Mouse (Mus musculus) hindbrain, embryonic 10.5 days (tissue): ENCODE measurements around the gene Grk6. TPM values are rescaled to one million over a fixed set of nuclear protein-coding genes. Genes with fewer than 3 reads are reported as not detected.
"Not testable (repeated sequence)": the region's sequence is repeated elsewhere in the genome, so short reads cannot be mapped to it uniquely, and the experiment has no call there.

Experiments
- DNase-seq: peaks from one replicate; pipeline ENCODE4 v3.0.0-alpha.2; 2017; ENCODE audit warnings: low spot score
- H3K27ac ChIP-seq: fragments of 300-500 bp; sonication (generic); 2 replicates; pipeline ENCODE4 v1.5.1; 2016; ENCODE audit warnings: mild to moderate bottlenecking, moderate library complexity
- H3K27me3 ChIP-seq: fragments of 300-500 bp; sonication (generic); 2 replicates; pipeline ENCODE4 v1.6.1; 2016; ENCODE audit warnings: mild to moderate bottlenecking; ENCODE audit not compliant: poor library complexity, insufficient read depth, severe bottlenecking
- H3K36me3 ChIP-seq: fragments of 300-500 bp; sonication (generic); 2 replicates; pipeline ENCODE4 v1.6.1; 2016; ENCODE audit warnings: mild to moderate bottlenecking, moderate library complexity
- H3K4me1 ChIP-seq: fragments of 300-500 bp; sonication (generic); replicated peaks from 2 replicates; pipeline ENCODE4 v1.6.1; 2016; ENCODE audit warnings: mild to moderate bottlenecking
- H3K4me3 ChIP-seq: fragments of 300-500 bp; sonication (generic); 2 replicates; pipeline ENCODE4 v1.5.1; 2016; ENCODE audit warnings: mild to moderate bottlenecking, moderate library complexity
- H3K9me3 ChIP-seq: fragments of 300-500 bp; sonication (generic); 2 replicates; pipeline ENCODE4 v1.6.1; 2016; ENCODE audit warnings: mild to moderate bottlenecking, moderate library complexity
- WGBS: fragments of 180-500 bp; shearing (Covaris S2); methylation state at CpG from one replicate; pipeline ENCODE4 v1.1.7; 2016; 5-methylcytosine and 5-hydroxymethylcytosine counted together
- polyA plus RNA-seq: library from polyadenylated mRNA; unstranded; fragments of >200 nt; fragmentation: Nextera tagmentation; extraction: Ambion mirVana; gene quantifications from 2 replicates; pipeline ENCODE4 v1.2.1, GENCODE M21; 2016

Grk6 gene
- polyA plus RNA-seq, 1 experiment from 2014 or later = 51.5 TPM

GRCm38 (mm10) chr13:55437111-55437629 is 7.7 kb upstream of the Grk6 start:
- H3K27me3 ChIP-seq = not testable (repeated sequence)
- 87% methylated on average over 15 of the region's 15 CpGs for whole genome bisulfite sequencing

GRCm38 (mm10) chr13:55443799-55444285 is 1.0 kb upstream of the Grk6 start:
- 45% methylated on average over 9 of the region's 9 CpGs for whole genome bisulfite sequencing
- Histone ChIP-seq H3K27ac (peak overlapping the region; percentile 96), H3K27me3 (no peaks in the 10 kb centered on the region), H3K4me1 (peaks cover 40% of the 10 kb centered on the region), H3K36me3 (peaks cover 11% of the 10 kb centered on the region; the same call in 1 of the 2 replicates), H3K9me3 (0 out of 2 replicates have a peak, but pooled peaks cover 4% of the 10 kb centered on the region), H3K4me3 (peak overlapping the region; percentile 90)
- no peak for DNase-seq

More at GRCm38 (mm10) chr13:55437111-55437629, 7.7 kb upstream of the Grk6 start:
- H3K4me3 ChIP-seq, DNase-seq, H3K4me1 ChIP-seq, H3K27ac ChIP-seq, H3K36me3 ChIP-seq: not testable (repeated sequence)
- peaks cover 28% of the 10 kb centered on the region for H3K9me3 ChIP-seq

- H3K4me3 ChIP-seq = peak overlapping the region; percentile 90
- WGBS = 1% methylated on average over 33 of the region's 33 CpGs
- H3K27ac ChIP-seq = peak overlapping the region; percentile 96
- no peaks in the 10 kb centered on the region for H3K27me3 ChIP-seq
- H3K36me3 ChIP-seq = peaks cover 17% of the 10 kb centered on the region
- peaks cover 44% of the 10 kb centered on the region for H3K4me1 ChIP-seq
- H3K9me3 ChIP-seq = no peaks in the 10 kb centered on the region
- no peak for DNase-seq
Observed at GRCm38 (mm10) chr13:55444286-55444936, 461 bp upstream of the Grk6 start.

GRCm38 (mm10) chr13:55445361-55446091 is 654 bp downstream of the Grk6 start:
- Histone ChIP-seq H3K9me3 (no peaks in the 10 kb centered on the region), H3K27ac (peak overlapping the region; percentile 96), H3K4me3 (peak overlapping the region; percentile 90), H3K27me3 (no peaks in the 10 kb centered on the region), H3K4me1 (peaks cover 44% of the 10 kb centered on the region), H3K36me3 (peaks cover 28% of the 10 kb centered on the region)
- under 1% methylated on average over 66 of the region's 66 CpGs for WGBS
- DNase-seq = no peak

- Histone ChIP-seq H3K4me1 (peaks cover 44% of the 10 kb centered on the region), H3K36me3 (peaks cover 39% of the 10 kb centered on the region), H3K27ac (peak overlapping the region; percentile 17; the same call in 1 of the 2 replicates), H3K27me3 (no peaks in the 10 kb centered on the region), H3K4me3 (peak overlapping the region; percentile 90), H3K9me3 (no peaks in the 10 kb centered on the region)
- DNase-seq = no peak
- WGBS = 82% methylated on average over 6 of the region's 6 CpGs
Observed at GRCm38 (mm10) chr13:55446483-55447105, 1.7 kb downstream of the Grk6 start.

- H3K36me3 ChIP-seq = peaks cover 48% of the 10 kb centered on the region
- H3K9me3 ChIP-seq = no peaks in the 10 kb centered on the region
- H3K4me3 ChIP-seq = peak overlapping the region; percentile 90; the same call in 1 of the 2 replicates
- 65% methylated on average over 3 of the region's 3 CpGs for WGBS
- peaks cover 44% of the 10 kb centered on the region for H3K4me1 ChIP-seq
- DNase-seq = no peak
- H3K27me3 ChIP-seq = no peaks in the 10 kb centered on the region
- no peak overlapping the region for H3K27ac ChIP-seq
Observed at GRCm38 (mm10) chr13:55447543-55447943, 2.7 kb downstream of the Grk6 start.

GRCm38 (mm10) chr13:55448131-55448530 is 3.3 kb downstream of the Grk6 start:
- Histone ChIP-seq H3K4me1 (peaks cover 44% of the 10 kb centered on the region), H3K27me3 (no peaks in the 10 kb centered on the region), H3K9me3 (no peaks in the 10 kb centered on the region), H3K4me3 (no peak overlapping the region), H3K36me3 (peaks cover 54% of the 10 kb centered on the region), H3K27ac (no peak overlapping the region)
- WGBS = 94% methylated on average over 5 of the region's 5 CpGs
- no peak for DNase-seq

- Histone ChIP-seq H3K27me3 (no peaks in the 10 kb centered on the region), H3K27ac (no peak overlapping the region), H3K9me3 (no peaks in the 10 kb centered on the region), H3K4me1 (peaks cover 37% of the 10 kb centered on the region), H3K4me3 (no peak overlapping the region), H3K36me3 (peaks cover 65% of the 10 kb centered on the region)
- no peak for DNase-seq
- 94% methylated on average over 9 of the region's 9 CpGs for WGBS
Observed at GRCm38 (mm10) chr13:55449205-55449604, 4.3 kb downstream of the Grk6 start.

- Histone ChIP-seq H3K4me3 (no peak overlapping the region), H3K27me3 (no peaks in the 10 kb centered on the region), H3K36me3 (peaks cover 72% of the 10 kb centered on the region), H3K27ac (no peak overlapping the region), H3K9me3 (no peaks in the 10 kb centered on the region), H3K4me1 (peaks cover 34% of the 10 kb centered on the region)
- no peak for DNase-seq
- 93% methylated on average over 17 of the region's 17 CpGs for WGBS
Observed at GRCm38 (mm10) chr13:55449679-55450441, 5.0 kb downstream of the Grk6 start.

GRCm38 (mm10) chr13:55450511-55450980 is 5.7 kb downstream of the Grk6 start:
- H3K27me3 ChIP-seq = no peaks in the 10 kb centered on the region
- no peak overlapping the region for H3K4me3 ChIP-seq
- DNase-seq = no peak
- H3K9me3 ChIP-seq = no peaks in the 10 kb centered on the region
- H3K4me1 ChIP-seq = peaks cover 34% of the 10 kb centered on the region
- 94% methylated on average over 11 of the region's 11 CpGs for WGBS
- H3K27ac ChIP-seq = no peak overlapping the region
- peaks cover 79% of the 10 kb centered on the region for H3K36me3 ChIP-seq

- H3K4me1 ChIP-seq = peaks cover 27% of the 10 kb centered on the region
- H3K27me3 ChIP-seq = no peaks in the 10 kb centered on the region
- H3K4me3 ChIP-seq = no peak overlapping the region
- H3K36me3 ChIP-seq = peaks cover 86% of the 10 kb centered on the region
- DNase-seq = no peak
- H3K27ac ChIP-seq = no peak overlapping the region
- no peaks in the 10 kb centered on the region for H3K9me3 ChIP-seq
- WGBS = 93% methylated on average over 10 of the region's 10 CpGs
Observed at GRCm38 (mm10) chr13:55451296-55451695, 6.4 kb downstream of the Grk6 start.
